Mouse (Mus musculus) liver, adult 2 months (tissue): Measurements from ENCODE around the gene Mki67. TPM values are rescaled to one million over a fixed set of nuclear protein-coding genes. Genes with fewer than 3 reads are reported as not detected.

Source experiments
- DNase-seq: peaks from one replicate; pipeline ENCODE4 v3.0.0-alpha.2; 2011; ENCODE audit warnings: low read depth, low spot score; ENCODE audit errors: extremely low read depth
- H3K27ac ChIP-seq: fragments of 200-500 bp; replicated peaks from 2 replicates; pipeline ENCODE4 v1.5.1; 2012; ENCODE audit warnings: low read depth, mild to moderate bottlenecking, control low read depth, inconsistent platforms, low read length; ENCODE audit not compliant: insufficient read depth
- H3K27me3 ChIP-seq: fragments of 200-500 bp; 2 replicates; pipeline ENCODE4 v1.6.1; 2012; ENCODE audit warnings: mild to moderate bottlenecking, moderate library complexity, low read length, inconsistent platforms; ENCODE audit not compliant: control insufficient read depth, insufficient read depth
- H3K36me3 ChIP-seq: fragments of 200-500 bp; 2 replicates; pipeline ENCODE4 v1.6.1; 2012; ENCODE audit warnings: low read length, inconsistent platforms; ENCODE audit not compliant: control insufficient read depth, insufficient read depth
- H3K4me1 ChIP-seq: fragments of 200-500 bp; 2 replicates; pipeline ENCODE4 v1.6.1; 2011; ENCODE audit warnings: low read length; ENCODE audit not compliant: control insufficient read depth, insufficient read depth
- H3K4me3 ChIP-seq: fragments of 200-500 bp; 2 replicates; pipeline ENCODE4 v1.5.1; 2011; ENCODE audit warnings: low read depth, mild to moderate bottlenecking, control low read depth, low read length, moderate library complexity; ENCODE audit not compliant: insufficient read depth
- H3K79me2 ChIP-seq: fragments of 200-500 bp; 2 replicates; pipeline ENCODE4 v1.6.1; 2012; ENCODE audit warnings: inconsistent platforms, mild to moderate bottlenecking, low read length, moderate library complexity; ENCODE audit not compliant: control insufficient read depth, insufficient read depth
- H3K9ac ChIP-seq: fragments of 200-500 bp; 2 replicates; pipeline ENCODE4 v1.6.1; 2012; ENCODE audit warnings: low read depth, mild to moderate bottlenecking, control low read depth, inconsistent platforms, low read length
- CTCF ChIP-seq: fragments of 200-500 bp; IDR thresholded peaks from 2 replicates; pipeline ENCODE4 v1.5.1; 2011; ENCODE audit warnings: low read depth, low read length, control low read depth
- POLR2A ChIP-seq: fragments of 200-500 bp; IDR thresholded peaks from 2 replicates; pipeline ENCODE4 v1.6.1; 2011; ENCODE audit warnings: low read length, control low read depth; ENCODE audit not compliant: insufficient read depth; ENCODE audit errors: extremely low read depth
- WGBS: fragments of 180-500 bp; shearing (Covaris S2); methylation state at CpG from one replicate; pipeline ENCODE4 v1.1.7; 2018; 5-methylcytosine and 5-hydroxymethylcytosine counted together
- polyA plus RNA-seq: library from polyadenylated mRNA; depleted of rRNA; stranded (reverse); fragments of >200 nt; gene quantifications from 2 replicates; pipeline ENCODE4 v1.2.3, GENCODE M21; 2012
- total RNA-seq: library from RNA; depleted of rRNA; stranded (reverse); fragments of >200 nt; gene quantifications from 2 replicates; pipeline ENCODE4 v1.2.3, GENCODE M21; 2014

Gene Mki67
- total and polyA plus RNA-seq, 2 experiments: 0.02 to 0.65 TPM

DNA sequence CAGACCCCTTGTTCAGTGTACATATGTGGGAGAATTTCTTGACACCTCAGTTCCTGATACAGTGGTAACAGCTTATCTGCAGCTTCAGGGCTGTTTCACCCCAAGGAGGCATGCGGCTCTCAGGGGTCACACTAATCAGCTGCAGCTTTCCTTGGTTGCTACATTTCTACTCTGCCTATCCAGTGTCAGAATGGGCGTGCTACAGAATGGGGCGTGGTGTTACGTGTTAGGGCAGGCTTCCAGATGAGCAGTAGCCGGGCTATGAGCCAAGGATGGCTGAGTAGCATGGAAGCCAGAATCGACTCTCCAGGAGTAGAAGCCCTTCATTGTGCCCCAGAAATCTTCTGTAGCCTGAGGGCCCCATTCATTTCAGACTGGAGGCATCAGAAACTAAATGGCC, 32.8 kb upstream of the Mki67 start:
- Histone ChIP-seq H3K9ac (no peak overlapping the region), H3K27ac (no peak overlapping the region), H3K4me1 (no peaks in the 10 kb centered on the region), H3K27me3 (no peaks in the 10 kb centered on the region), H3K4me3 (no peak overlapping the region), H3K36me3 (no peaks in the 10 kb centered on the region), H3K79me2 (no peaks in the 10 kb centered on the region)
- 29% methylated on average over 6 of the region's 6 CpGs for WGBS
- peak; percentile 57 for DNase-seq
- TF ChIP-seq CTCF (no peak), POLR2A (no peak)

DNA sequence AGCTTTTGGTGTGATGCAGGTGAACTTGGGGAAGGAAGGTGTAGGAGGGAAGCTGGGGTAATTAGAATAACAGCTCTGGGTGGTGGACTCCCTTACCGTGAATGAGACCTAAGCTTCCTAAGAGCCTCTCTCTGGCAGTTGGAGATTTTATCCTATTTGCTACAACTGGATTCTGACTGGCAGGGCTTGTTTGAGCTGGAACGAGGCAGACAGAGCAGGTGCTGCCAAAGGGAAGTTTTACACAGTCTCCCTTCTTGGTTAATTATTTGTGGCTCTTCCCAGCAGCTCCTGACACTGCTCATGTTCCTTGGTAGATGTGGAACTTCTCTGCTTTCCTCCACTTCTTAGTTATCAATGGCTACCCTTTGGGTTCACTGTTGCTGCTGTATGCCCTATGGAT, 30.9 kb upstream of the Mki67 start:
- no peaks in the 10 kb centered on the region for H3K4me1 ChIP-seq
- no peak overlapping the region for H3K9ac ChIP-seq
- peak; percentile 61 for DNase-seq
- TF ChIP-seq CTCF: no peak
- TF ChIP-seq POLR2A: no peak
- WGBS: 14% methylated on average over 2 of the region's 2 CpGs
- H3K4me3 ChIP-seq: no peak overlapping the region
- H3K27ac ChIP-seq: no peak overlapping the region
- no peaks in the 10 kb centered on the region for H3K27me3 ChIP-seq
- H3K79me2 ChIP-seq: no peaks in the 10 kb centered on the region
- H3K36me3 ChIP-seq: no peaks in the 10 kb centered on the region

DNA sequence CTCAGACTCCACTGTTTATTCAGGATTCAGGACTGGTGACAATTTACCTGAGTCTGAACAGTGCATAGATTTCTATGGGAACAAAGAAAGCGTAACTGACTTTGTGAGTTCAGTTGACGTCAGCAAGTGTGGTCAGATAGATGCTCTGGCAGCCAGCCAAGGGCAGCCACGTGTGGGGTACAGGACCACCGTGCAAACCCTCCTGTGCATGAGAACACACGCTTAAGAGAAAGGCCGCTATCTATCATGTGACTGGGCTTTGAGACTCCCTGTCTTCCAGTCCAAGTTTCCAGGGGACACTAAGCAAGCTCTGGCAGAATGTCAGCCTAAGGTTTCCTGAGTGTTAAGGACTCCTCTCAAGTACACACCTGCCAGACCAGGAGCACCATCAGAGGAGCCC, 30.4 kb upstream of the Mki67 start:
- no peak for DNase-seq
- H3K4me3 ChIP-seq: no peak overlapping the region
- no peaks in the 10 kb centered on the region for H3K4me1 ChIP-seq
- H3K9ac ChIP-seq: no peak overlapping the region
- H3K36me3 ChIP-seq: no peaks in the 10 kb centered on the region
- no peak overlapping the region for H3K27ac ChIP-seq
- TF ChIP-seq CTCF (no peak), POLR2A (no peak)
- H3K79me2 ChIP-seq: no peaks in the 10 kb centered on the region
- H3K27me3 ChIP-seq: no peaks in the 10 kb centered on the region; the same call in 1 of the 2 replicates
- WGBS: 55% methylated on average over 6 of the region's 6 CpGs

DNA sequence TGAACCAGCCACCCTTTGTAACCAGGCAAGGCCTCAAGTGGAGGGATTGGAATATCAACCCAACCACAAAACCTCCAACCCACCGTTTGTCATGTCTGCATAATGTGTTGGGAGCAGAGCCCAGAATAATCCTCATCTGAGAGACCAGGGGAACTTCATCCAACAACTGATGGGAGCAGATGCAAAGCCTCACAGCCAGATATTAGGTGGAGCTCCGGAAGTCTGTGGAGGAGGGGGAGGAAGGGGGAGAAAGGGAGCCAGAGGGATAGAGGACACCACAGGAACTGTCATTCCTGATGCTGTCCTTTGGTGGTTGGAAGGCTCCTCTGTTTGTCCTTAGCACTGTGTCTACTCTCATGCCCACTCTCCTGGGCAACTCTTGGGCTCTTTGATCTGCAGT, 28.9 kb upstream of the Mki67 start:
- no peak overlapping the region for H3K27ac ChIP-seq
- TF ChIP-seq POLR2A: no peak
- TF ChIP-seq CTCF: no peak
- no peaks in the 10 kb centered on the region for H3K36me3 ChIP-seq
- H3K79me2 ChIP-seq: no peaks in the 10 kb centered on the region
- H3K27me3 ChIP-seq: no peaks in the 10 kb centered on the region; the same call in 1 of the 2 replicates
- WGBS: 68% methylated on average over 2 of the region's 2 CpGs
- H3K9ac ChIP-seq: no peak overlapping the region
- DNase-seq: no peak
- H3K4me1 ChIP-seq: no peaks in the 10 kb centered on the region
- H3K4me3 ChIP-seq: no peak overlapping the region

DNA sequence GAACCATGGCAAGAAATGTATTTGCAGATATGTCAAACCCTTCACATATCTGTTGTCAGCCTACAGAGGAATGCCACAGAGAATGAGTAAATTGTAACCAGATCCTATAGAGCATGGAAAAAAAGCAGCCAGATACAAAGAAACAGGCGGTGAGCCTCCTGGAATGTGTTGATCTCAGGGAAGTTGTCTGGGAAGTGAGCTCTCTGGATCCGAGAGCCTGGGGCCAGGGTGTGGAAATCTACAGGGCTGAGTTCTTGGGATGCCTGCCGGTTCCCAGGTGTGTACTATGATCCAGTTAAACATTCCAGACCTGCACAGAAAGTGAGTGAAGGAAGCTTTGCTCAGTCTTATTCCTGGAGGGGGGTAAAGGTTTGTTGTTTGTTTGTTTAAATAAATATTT, 24.3 kb upstream of the Mki67 start:
- no peak for TF ChIP-seq POLR2A
- TF ChIP-seq CTCF: no peak
- H3K4me1 ChIP-seq: no peaks in the 10 kb centered on the region
- DNase-seq: no peak
- no peaks in the 10 kb centered on the region for H3K79me2 ChIP-seq
- H3K36me3 ChIP-seq: no peaks in the 10 kb centered on the region
- no peak overlapping the region for H3K27ac ChIP-seq
- H3K9ac ChIP-seq: no peak overlapping the region
- H3K4me3 ChIP-seq: no peak overlapping the region
- H3K27me3 ChIP-seq: no peaks in the 10 kb centered on the region; the same call in 1 of the 2 replicates
- WGBS: 58% methylated on average over 3 of the region's 3 CpGs

DNA sequence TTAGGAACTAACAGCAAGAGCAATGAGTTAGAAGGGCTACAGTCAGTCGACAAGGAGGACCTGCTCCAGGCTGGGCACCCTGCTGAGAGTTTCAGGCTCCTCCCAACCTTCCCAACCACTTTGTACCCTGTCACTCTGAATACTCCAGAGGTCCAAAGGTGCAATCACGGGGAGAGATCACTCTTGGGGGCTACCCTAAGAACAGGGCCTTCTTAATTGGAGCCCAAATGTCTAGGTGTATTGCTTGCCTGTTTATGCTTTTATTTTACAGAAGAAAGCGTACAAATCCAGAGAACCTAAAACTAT, 20.4 kb upstream of the Mki67 start:
- H3K4me3 ChIP-seq: no peak overlapping the region
- no peaks in the 10 kb centered on the region for H3K36me3 ChIP-seq
- 41% methylated on average over 3 of the region's 3 CpGs for WGBS
- H3K4me1 ChIP-seq: no peaks in the 10 kb centered on the region
- TF ChIP-seq CTCF (no peak), POLR2A (no peak)
- no peaks in the 10 kb centered on the region; the same call in 1 of the 2 replicates for H3K27me3 ChIP-seq
- no peak overlapping the region for H3K27ac ChIP-seq
- H3K79me2 ChIP-seq: no peaks in the 10 kb centered on the region
- H3K9ac ChIP-seq: no peak overlapping the region
- no peak for DNase-seq
